Mouse (Mus musculus): ENCODE data around the gene Med8. TPM values are rescaled to one million over a fixed set of nuclear protein-coding genes. Genes with fewer than 3 reads are reported as not detected.

Gene Med8
- polyA plus RNA-seq, 1 experiment = 65.8 TPM

- WGBS = 11% methylated on average over 18 of the region's 18 CpGs
- Histone ChIP-seq H3K4me1 (ENCODE audit: control insufficient read depth, insufficient read depth, low read length) (no peaks in the 10 kb centered on the region), H3K4me3 (replicated peaks; ENCODE audit: insufficient read depth, low read depth, low read length) (peak overlapping the region; percentile 5), H3K27ac (ENCODE audit: insufficient read depth, low read length) (no peak overlapping the region), H3K27me3 (ENCODE audit: control insufficient read depth, insufficient read depth, low read length) (no peaks in the 10 kb centered on the region)
- DNase-seq = peak in 1 of 2 experiments; percentile 7
- TF ChIP-seq POLR2A (IDR thresholded peaks at IDR 0.05; ENCODE audit: borderline replicate concordance, insufficient read depth, low read length) (no peak), CTCF (IDR thresholded peaks at IDR 0.05; ENCODE audit: borderline replicate concordance, insufficient read depth, low read depth, low read length) (no peak)
Observed at GRCm38 (mm10) chr4:118445781-118446414, 36.8 kb downstream of the Med8 start.

GRCm38 (mm10) chr4:118446415-118447153 lies 37.4 kb downstream of the Med8 start:
- H3K27ac ChIP-seq (ENCODE audit: insufficient read depth, low read length) = no peak overlapping the region
- 9% methylated on average over 24 of the region's 24 CpGs for WGBS

GRCm38 (mm10) chr4:118457345-118457975 lies 48.3 kb downstream of the Med8 start, which contains the start of gene Mpl:
Mpl (minus strand) TSS chr4:118457513.
- Histone ChIP-seq H3K27me3 (ENCODE audit: control insufficient read depth, insufficient read depth, low read length) (no peaks in the 10 kb centered on the region), H3K27ac (ENCODE audit: insufficient read depth, low read length) (no peak within 1 kb of the TSS), H3K4me1 (ENCODE audit: control insufficient read depth, insufficient read depth, low read length) (no peaks in the 10 kb centered on the region), H3K4me3 (replicated peaks; ENCODE audit: insufficient read depth, low read depth, low read length) (no peak within 1 kb of the TSS)
- no peak for DNase-seq
- WGBS = 60% methylated on average over 9 of the region's 9 CpGs
- TF ChIP-seq POLR2A (IDR thresholded peaks at IDR 0.05; ENCODE audit: borderline replicate concordance, insufficient read depth, low read length) = no peak
- TF ChIP-seq CTCF (IDR thresholded peaks at IDR 0.05; ENCODE audit: borderline replicate concordance, insufficient read depth, low read depth, low read length) = no peak

More at GRCm38 (mm10) chr4:118446415-118447153, 37.4 kb downstream of the Med8 start:
- Histone ChIP-seq H3K4me3 (replicated peaks; ENCODE audit: insufficient read depth, low read depth, low read length) (no peak overlapping the region), H3K4me1 (ENCODE audit: control insufficient read depth, insufficient read depth, low read length) (no peaks in the 10 kb centered on the region), H3K27me3 (ENCODE audit: control insufficient read depth, insufficient read depth, low read length) (no peaks in the 10 kb centered on the region)
- no peak for DNase-seq
- TF ChIP-seq CTCF (IDR thresholded peaks at IDR 0.05; ENCODE audit: borderline replicate concordance, insufficient read depth, low read depth, low read length) (no peak), POLR2A (IDR thresholded peaks at IDR 0.05; ENCODE audit: borderline replicate concordance, insufficient read depth, low read length) (no peak)

GRCm38 (mm10) chr4:118464956-118465355 lies 55.8 kb downstream of the Med8 start:
- no peak for DNase-seq
- Histone ChIP-seq H3K4me1 (ENCODE audit: control insufficient read depth, insufficient read depth, low read length) (no peaks in the 10 kb centered on the region), H3K27me3 (ENCODE audit: control insufficient read depth, insufficient read depth, low read length) (no peaks in the 10 kb centered on the region), H3K4me3 (replicated peaks; ENCODE audit: insufficient read depth, low read depth, low read length) (no peak overlapping the region), H3K27ac (ENCODE audit: insufficient read depth, low read length) (no peak overlapping the region)
- TF ChIP-seq POLR2A (IDR thresholded peaks at IDR 0.05; ENCODE audit: borderline replicate concordance, insufficient read depth, low read length) (no peak), CTCF (IDR thresholded peaks at IDR 0.05; ENCODE audit: borderline replicate concordance, insufficient read depth, low read depth, low read length) (no peak)
- WGBS = 93% methylated on average over 3 of the region's 3 CpGs

Other genes starting within 250 kb of the Med8 start
- 46.3 and 50.0 TPM in 2 replicates for gene Kdm4a, start 229.3 kb upstream of the Med8 start, polyA plus RNA-seq (2012; rRNA removed)
- gene Ptprf, start 117.9 kb upstream of the Med8 start, polyA plus RNA-seq (2012; rRNA removed) = 24.5 and 26.9 TPM in 2 replicates
- 38.0 and 38.6 TPM in 2 replicates for gene Szt2, start 64 bp upstream of the Med8 start, polyA plus RNA-seq (2012; rRNA removed)
- gene Elovl1, start 18.8 kb downstream of the Med8 start, polyA plus RNA-seq (2012; rRNA removed) = 79.1 and 85.4 TPM in 2 replicates
- gene Cdc20, start 28.0 kb downstream of the Med8 start, polyA plus RNA-seq (2012; rRNA removed) = 3.4 and 3.6 TPM in 2 replicates
- gene Mpl, start 48.2 kb downstream of the Med8 start, polyA plus RNA-seq (2012; rRNA removed) = 0.05 TPM in 2 replicates
- gene Tie1, start 80.7 kb downstream of the Med8 start, polyA plus RNA-seq (2012; rRNA removed) = 10.7 and 12.8 TPM in 2 replicates
- gene 2610528J11Rik, start 117.7 kb downstream of the Med8 start, polyA plus RNA-seq (2012; rRNA removed) = not detected in 2 replicates
- 43.5 and 60.1 TPM in 2 replicates for gene Tmem125, start 134.7 kb downstream of the Med8 start, polyA plus RNA-seq (2012; rRNA removed)
- gene Cfap57, start 211.4 kb downstream of the Med8 start, polyA plus RNA-seq (2012; rRNA removed) = 0.27 and 0.36 TPM in 2 replicates
- 61.9 and 64.0 TPM in 2 replicates for gene Ebna1bp2, start 211.5 kb downstream of the Med8 start, polyA plus RNA-seq (2012; rRNA removed)
- gene Olfr62, start 249.6 kb downstream of the Med8 start, polyA plus RNA-seq (2012; rRNA removed) = not detected in 2 replicates

Measured in cerebellum, adult 2 months (tissue).